Mouse (Mus musculus) stomach, postnatal 0 days (tissue): ENCODE results near the gene Atp5j.

Experiments
- CTCF ChIP-seq: IDR thresholded peaks from 2 replicates; pipeline ENCODE4 v1.5.1; 2016; ENCODE audit warnings: antibody characterized with exemption, low read depth, mild to moderate bottlenecking, moderate library complexity
- EP300 ChIP-seq: optimal IDR thresholded peaks from 2 replicates; pipeline ENCODE3; 2016; ENCODE audit warnings: antibody characterized with exemption

DNA sequence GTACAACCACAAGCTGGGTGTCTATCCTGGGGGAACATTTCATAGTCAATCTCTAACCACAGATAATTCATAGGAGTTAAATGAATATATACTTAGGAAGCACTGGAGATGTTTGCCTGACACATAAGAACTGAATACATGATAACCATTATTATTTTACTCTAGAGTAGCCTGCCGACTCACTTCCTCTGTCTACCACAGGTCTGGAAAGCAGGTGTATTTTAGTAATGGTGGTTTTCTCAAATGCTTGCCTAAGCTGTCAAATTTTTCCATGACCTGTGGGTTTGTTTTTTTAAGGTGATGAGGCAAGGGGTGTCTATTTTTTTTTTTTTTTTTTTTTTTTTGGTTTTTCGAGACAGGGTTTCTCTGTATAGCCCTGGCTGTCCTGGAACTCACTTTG, 35.4 kb downstream of the Atp5j start:
- TF ChIP-seq CTCF (no peak), EP300 (no peak)
